Mouse (Mus musculus) heart, postnatal 0 days (tissue): Measurements from ENCODE around the gene Sspo.

Experiments
- CTCF ChIP-seq: IDR thresholded peaks from 2 replicates; pipeline ENCODE4 v1.5.1; 2016; ENCODE audit warnings: antibody characterized with exemption, control low read depth, low read depth
- EP300 ChIP-seq: IDR thresholded peaks from 2 replicates; pipeline ENCODE4 v1.6.1; 2016; ENCODE audit warnings: antibody characterized with exemption, low read depth

DNA sequence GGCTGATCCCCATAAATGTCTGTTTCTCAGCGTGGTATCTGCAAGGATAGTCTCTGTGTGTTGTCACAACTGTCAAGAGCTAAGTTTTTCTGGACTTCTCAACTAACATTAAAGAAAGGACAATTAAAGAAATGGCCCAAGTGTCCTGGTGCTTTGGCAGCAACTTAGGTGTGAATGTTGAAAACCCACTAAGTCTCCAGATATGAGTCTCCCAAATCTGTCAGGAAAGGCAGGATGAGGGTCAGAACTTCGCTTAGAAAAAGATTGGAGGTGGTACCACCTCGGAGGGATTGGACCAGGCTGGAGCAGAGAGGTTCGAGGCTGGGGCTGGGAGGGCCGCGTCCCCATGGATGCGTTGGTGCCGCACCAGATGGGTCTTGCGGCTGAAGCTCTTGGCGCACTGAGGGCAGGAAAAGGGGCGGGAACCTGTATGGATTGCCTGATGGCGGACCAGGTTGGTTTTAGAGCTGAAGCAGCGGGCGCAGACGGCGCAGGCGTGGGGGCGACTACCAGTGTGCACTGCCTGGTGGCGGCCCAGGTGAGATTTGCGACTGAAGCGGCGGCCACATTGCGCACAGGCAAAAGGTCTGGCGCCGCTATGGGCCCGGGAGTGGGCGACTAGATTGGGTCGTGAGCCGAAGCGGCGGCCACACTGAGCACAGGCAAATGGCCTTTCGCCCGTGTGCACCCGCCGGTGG lies 10.2 kb upstream of the Sspo start:
- TF ChIP-seq CTCF, result no peak
- no peak for TF ChIP-seq EP300
